Mouse (Mus musculus) lung, adult 2 months (tissue): ENCODE data around the gene Grin2b.

Source experiments
- CTCF ChIP-seq: fragments of 200-500 bp; IDR thresholded peaks from 2 replicates; pipeline ENCODE4 v1.5.1; 2011; ENCODE audit warnings: mild to moderate bottlenecking, low read length, control low read depth; ENCODE audit not compliant: insufficient read depth
- POLR2A ChIP-seq: fragments of 200-500 bp; IDR thresholded peaks from 2 replicates; pipeline ENCODE4 v1.6.1; 2011; ENCODE audit warnings: low read depth, mild to moderate bottlenecking, control low read depth, low read length, borderline replicate concordance; ENCODE audit errors: extremely low read depth

DNA sequence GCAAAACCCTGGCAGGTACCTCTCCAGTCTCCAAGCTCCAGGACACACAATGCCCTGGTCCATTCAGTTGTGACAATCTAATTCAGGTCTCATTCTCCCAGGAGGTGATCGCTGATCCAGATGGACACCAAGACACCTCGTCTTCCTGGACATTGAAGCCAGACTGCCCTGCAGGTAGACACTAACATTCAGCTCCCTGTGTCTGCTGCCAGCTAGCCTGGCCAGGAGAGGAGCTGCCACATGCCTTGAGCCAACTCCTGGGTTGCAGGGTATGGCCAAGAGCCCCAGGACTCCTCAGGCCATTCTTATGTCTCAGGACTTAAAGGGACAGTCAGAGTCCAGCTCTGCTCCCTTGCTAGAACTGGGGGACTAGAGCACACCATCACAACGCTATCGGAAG lies 201.8 kb downstream of the Grin2b start:
- TF ChIP-seq CTCF (no peak), POLR2A (no peak)
